Mouse (Mus musculus) small intestine, adult 2 months (tissue): ENCODE data around the gene Mitf.

ENCODE experiments used
- CTCF ChIP-seq: fragments of 200-500 bp; IDR thresholded peaks from 2 replicates; pipeline ENCODE4 v1.5.1; 2012; ENCODE audit warnings: low read depth, mild to moderate bottlenecking, control low read depth, inconsistent platforms, low read length, moderate library complexity, mixed read lengths; ENCODE audit not compliant: insufficient replicate concordance, insufficient read length; ENCODE audit errors: extremely low read depth
- POLR2A ChIP-seq: fragments of 200-500 bp; IDR thresholded peaks from 2 replicates; pipeline ENCODE4 v1.6.1; 2012; ENCODE audit warnings: low read depth, mild to moderate bottlenecking, control low read depth, inconsistent platforms, low read length, moderate library complexity

DNA sequence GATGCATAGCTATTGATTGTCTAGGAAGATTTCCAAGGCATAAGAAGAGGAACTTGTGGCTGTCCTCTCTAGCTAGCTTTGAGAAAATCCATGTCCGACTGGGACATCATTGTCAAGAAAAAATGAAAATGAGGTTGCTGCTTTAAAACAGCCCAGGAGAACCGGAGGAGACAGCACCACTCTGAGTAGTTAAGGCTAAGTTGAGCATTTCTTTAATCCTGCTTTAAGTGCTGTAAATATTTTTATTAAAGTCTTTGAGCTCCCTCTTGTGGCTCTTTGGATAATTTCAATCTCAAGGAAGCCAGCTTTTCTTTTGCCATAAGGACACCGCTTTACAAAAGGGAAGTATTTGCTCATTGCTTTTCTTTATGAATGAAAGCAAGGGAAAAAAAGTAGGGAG, 196.3 kb downstream of the Mitf start:
- TF ChIP-seq CTCF (no peak), POLR2A (no peak)
